Mouse (Mus musculus) embryonic facial prominence, embryonic 11.5 days (tissue): Measurements from ENCODE around the gene Meis2. TPM values are rescaled to one million over a fixed set of nuclear protein-coding genes. Genes with fewer than 3 reads are reported as not detected.
A peak's percentile ranks its signal among the peaks of the same experiment; 100 is the strongest.

Source experiments
- ATAC-seq: fragments of 200-750 bp; cut with Nextera tagmentation; replicated peaks from 2 replicates; pipeline ENCODE4 v1.8.0; 2017; ENCODE audit warnings: low read depth; ENCODE audit not compliant: insufficient number of reproducible peaks, low FRiP score, low TSS enrichment
- DNase-seq: peaks from one replicate; pipeline ENCODE4 v3.0.0-alpha.2; 2015; ENCODE audit warnings: low spot score
- H3K27ac ChIP-seq: fragments of 300-500 bp; sonication (generic); replicated peaks from 2 replicates; pipeline ENCODE4 v1.5.1; 2014; ENCODE audit warnings: mild to moderate bottlenecking, low read depth, low read length, control low read depth
- H3K27me3 ChIP-seq: fragments of 300-500 bp; sonication (generic); 2 replicates; pipeline ENCODE4 v1.6.1; 2014; ENCODE audit warnings: mild to moderate bottlenecking, low read length, moderate library complexity, mixed read lengths; ENCODE audit not compliant: control insufficient read depth, insufficient read depth
- H3K36me3 ChIP-seq: fragments of 300-500 bp; sonication (generic); replicated peaks from 2 replicates; pipeline ENCODE4 v1.6.1; 2014; ENCODE audit warnings: low read depth, mild to moderate bottlenecking, low read length, moderate library complexity, mixed read lengths; ENCODE audit not compliant: control insufficient read depth, insufficient read depth
- H3K4me1 ChIP-seq: fragments of 300-500 bp; sonication (generic); 2 replicates; pipeline ENCODE4 v1.6.1; 2014; ENCODE audit warnings: low read length, mixed read lengths; ENCODE audit not compliant: control insufficient read depth, insufficient read depth
- H3K4me2 ChIP-seq: fragments of 300-500 bp; sonication (generic); 2 replicates; pipeline ENCODE4 v1.6.1; 2014; ENCODE audit warnings: low read depth, mild to moderate bottlenecking, control low read depth, low read length, moderate library complexity
- H3K4me3 ChIP-seq: fragments of 300-500 bp; sonication (generic); 2 replicates; pipeline ENCODE4 v1.5.1; 2014; ENCODE audit warnings: low read depth, low read length, control low read depth
- H3K9ac ChIP-seq: fragments of 300-500 bp; sonication (generic); replicated peaks from 2 replicates; pipeline ENCODE4 v1.6.1; 2014; ENCODE audit warnings: mild to moderate bottlenecking, control low read depth, low read length
- H3K9me3 ChIP-seq: fragments of 300-500 bp; sonication (generic); replicated peaks from 2 replicates; pipeline ENCODE4 v1.6.1; 2016; ENCODE audit warnings: mild to moderate bottlenecking, low read length, inconsistent platforms, mixed read lengths; ENCODE audit not compliant: control insufficient read depth
- WGBS: fragments of 180-500 bp; shearing (Covaris S2); extraction: QIAGEN DNeasy Blood & Tissue Kit; methylation state at CpG from one replicate; pipeline ENCODE4 v1.1.7; 2014; 5-methylcytosine and 5-hydroxymethylcytosine counted together
- polyA plus RNA-seq: library from polyadenylated mRNA; unstranded; fragments of >200 nt; fragmentation: Nextera tagmentation; extraction: Ambion mirVana; gene quantifications from 2 replicates; pipeline ENCODE4 v1.2.1, GENCODE M21; 2014

Gene Meis2
- polyA plus RNA-seq, 1 experiment from 2014 or later, result 65.3 TPM

GRCm38 (mm10) chr2:115813316-115813715 lies 252.3 kb downstream of the Meis2 start:
- Histone ChIP-seq H3K4me1 (no peaks in the 10 kb centered on the region), H3K36me3 (no peaks in the 10 kb centered on the region), H3K9ac (no peak overlapping the region), H3K27ac (no peak overlapping the region), H3K9me3 (no peaks in the 10 kb centered on the region), H3K4me3 (no peak overlapping the region), H3K4me2 (no peak overlapping the region), H3K27me3 (no peaks in the 10 kb centered on the region)
- DNase-seq, result peak; percentile 33
- 39% methylated on average over 11 of the region's 11 CpGs for WGBS
- ATAC-seq, result no peak
